Mouse (Mus musculus): ENCODE results near the gene Rwdd2a. TPM values are rescaled to one million over a fixed set of nuclear protein-coding genes. Genes with fewer than 3 reads are reported as not detected.
A peak's percentile ranks its signal among the peaks of the same experiment; 100 is the strongest.

Gene Rwdd2a
- polyA plus RNA-seq, 1 experiment, result 61.4 TPM

GRCm38 (mm10) chr9:86550717-86551116 lies 21.1 kb upstream of the Rwdd2a start:
- no peaks in the 10 kb centered on the region; the same call in 1 of the 2 replicates for H3K36me3 ChIP-seq (ENCODE audit: control insufficient read depth, insufficient read depth, low read length)
- H3K4me3 ChIP-seq (ENCODE audit: control insufficient read depth, low read depth, low read length), result no peak overlapping the region
- H3K4me1 ChIP-seq (ENCODE audit: control insufficient read depth, insufficient read depth, low read length), result no peaks in the 10 kb centered on the region
- TF ChIP-seq CTCF (IDR thresholded peaks at IDR 0.05; ENCODE audit: control insufficient read depth, insufficient read depth, insufficient replicate concordance, low read depth, low read length), result no peak
- TF ChIP-seq POLR2A (IDR thresholded peaks at IDR 0.05; ENCODE audit: control insufficient read depth, low read depth, low read length), result no peak
- H3K27me3 ChIP-seq (ENCODE audit: control insufficient read depth, insufficient read depth, low read length), result no peaks in the 10 kb centered on the region
- H3K27ac ChIP-seq (ENCODE audit: control insufficient read depth, insufficient read depth, low read depth, low read length), result no peak overlapping the region

GRCm38 (mm10) chr9:86553886-86554285 lies 17.9 kb upstream of the Rwdd2a start:
- H3K27me3 ChIP-seq (ENCODE audit: control insufficient read depth, insufficient read depth, low read length), result no peaks in the 10 kb centered on the region
- H3K4me3 ChIP-seq (ENCODE audit: control insufficient read depth, low read depth, low read length), result no peak overlapping the region
- H3K27ac ChIP-seq (ENCODE audit: control insufficient read depth, insufficient read depth, low read depth, low read length), result no peak overlapping the region
- no peaks in the 10 kb centered on the region for H3K4me1 ChIP-seq (ENCODE audit: control insufficient read depth, insufficient read depth, low read length)
- TF ChIP-seq CTCF (IDR thresholded peaks at IDR 0.05; ENCODE audit: control insufficient read depth, insufficient read depth, insufficient replicate concordance, low read depth, low read length) (no peak), POLR2A (IDR thresholded peaks at IDR 0.05; ENCODE audit: control insufficient read depth, low read depth, low read length) (no peak)
- no peaks in the 10 kb centered on the region; the same call in 1 of the 2 replicates for H3K36me3 ChIP-seq (ENCODE audit: control insufficient read depth, insufficient read depth, low read length)

- Histone ChIP-seq H3K27me3 (ENCODE audit: control insufficient read depth, insufficient read depth, low read length) (no peaks in the 10 kb centered on the region), H3K27ac (ENCODE audit: control insufficient read depth, insufficient read depth, low read depth, low read length) (no peak overlapping the region), H3K4me3 (ENCODE audit: control insufficient read depth, low read depth, low read length) (no peak overlapping the region), H3K36me3 (ENCODE audit: control insufficient read depth, insufficient read depth, low read length) (no peaks in the 10 kb centered on the region; the same call in 1 of the 2 replicates), H3K4me1 (ENCODE audit: control insufficient read depth, insufficient read depth, low read length) (no peaks in the 10 kb centered on the region)
- TF ChIP-seq CTCF (IDR thresholded peaks at IDR 0.05; ENCODE audit: control insufficient read depth, insufficient read depth, insufficient replicate concordance, low read depth, low read length), result no peak
- TF ChIP-seq POLR2A (IDR thresholded peaks at IDR 0.05; ENCODE audit: control insufficient read depth, low read depth, low read length), result no peak
Observed at GRCm38 (mm10) chr9:86554641-86555040, 17.1 kb upstream of the Rwdd2a start.

GRCm38 (mm10) chr9:86560543-86560942 lies 11.2 kb upstream of the Rwdd2a start:
- TF ChIP-seq POLR2A (IDR thresholded peaks at IDR 0.05; ENCODE audit: control insufficient read depth, low read depth, low read length) (no peak), CTCF (IDR thresholded peaks at IDR 0.05; ENCODE audit: control insufficient read depth, insufficient read depth, insufficient replicate concordance, low read depth, low read length) (no peak)
- Histone ChIP-seq H3K27me3 (ENCODE audit: control insufficient read depth, insufficient read depth, low read length) (no peaks in the 10 kb centered on the region), H3K27ac (ENCODE audit: control insufficient read depth, insufficient read depth, low read depth, low read length) (no peak overlapping the region), H3K4me1 (ENCODE audit: control insufficient read depth, insufficient read depth, low read length) (no peaks in the 10 kb centered on the region), H3K36me3 (ENCODE audit: control insufficient read depth, insufficient read depth, low read length) (no peaks in the 10 kb centered on the region; the same call in none of the 2 replicates), H3K4me3 (ENCODE audit: control insufficient read depth, low read depth, low read length) (no peak overlapping the region)

- Histone ChIP-seq H3K36me3 (ENCODE audit: control insufficient read depth, insufficient read depth, low read length) (no peaks in the 10 kb centered on the region; the same call in 1 of the 2 replicates), H3K4me1 (ENCODE audit: control insufficient read depth, insufficient read depth, low read length) (peaks cover 5% of the 10 kb centered on the region), H3K4me3 (ENCODE audit: control insufficient read depth, low read depth, low read length) (no peak overlapping the region), H3K27me3 (ENCODE audit: control insufficient read depth, insufficient read depth, low read length) (no peaks in the 10 kb centered on the region), H3K27ac (ENCODE audit: control insufficient read depth, insufficient read depth, low read depth, low read length) (peak overlapping the region; percentile 4; the same call in 1 of the 2 replicates)
- no peak for TF ChIP-seq CTCF (IDR thresholded peaks at IDR 0.05; ENCODE audit: control insufficient read depth, insufficient read depth, insufficient replicate concordance, low read depth, low read length)
- TF ChIP-seq POLR2A (IDR thresholded peaks at IDR 0.05; ENCODE audit: control insufficient read depth, low read depth, low read length), result no peak
Observed at GRCm38 (mm10) chr9:86569314-86569910, 2.4 kb upstream of the Rwdd2a start.

- peak overlapping the region; percentile 51 for H3K27ac ChIP-seq (ENCODE audit: control insufficient read depth, insufficient read depth, low read depth, low read length)
- H3K4me1 ChIP-seq (ENCODE audit: control insufficient read depth, insufficient read depth, low read length), result peaks cover 5% of the 10 kb centered on the region
- TF ChIP-seq POLR2A (IDR thresholded peaks at IDR 0.05; ENCODE audit: control insufficient read depth, low read depth, low read length) (no peak), CTCF (IDR thresholded peaks at IDR 0.05; ENCODE audit: control insufficient read depth, insufficient read depth, insufficient replicate concordance, low read depth, low read length) (no peak)
- peak overlapping the region; percentile 71; the same call in 1 of the 2 replicates for H3K4me3 ChIP-seq (ENCODE audit: control insufficient read depth, low read depth, low read length)
- no peaks in the 10 kb centered on the region; the same call in 1 of the 2 replicates for H3K36me3 ChIP-seq (ENCODE audit: control insufficient read depth, insufficient read depth, low read length)
- H3K27me3 ChIP-seq (ENCODE audit: control insufficient read depth, insufficient read depth, low read length), result no peaks in the 10 kb centered on the region
Observed at GRCm38 (mm10) chr9:86570261-86570890, 1.4 kb upstream of the Rwdd2a start.

GRCm38 (mm10) chr9:86570946-86571345 lies 845 bp upstream of the Rwdd2a start:
- Histone ChIP-seq H3K36me3 (ENCODE audit: control insufficient read depth, insufficient read depth, low read length) (no peaks in the 10 kb centered on the region; the same call in 1 of the 2 replicates), H3K4me1 (ENCODE audit: control insufficient read depth, insufficient read depth, low read length) (peaks cover 5% of the 10 kb centered on the region), H3K27ac (ENCODE audit: control insufficient read depth, insufficient read depth, low read depth, low read length) (peak overlapping the region; percentile 63), H3K27me3 (ENCODE audit: control insufficient read depth, insufficient read depth, low read length) (no peaks in the 10 kb centered on the region), H3K4me3 (ENCODE audit: control insufficient read depth, low read depth, low read length) (peak overlapping the region; percentile 71)
- no peak for TF ChIP-seq CTCF (IDR thresholded peaks at IDR 0.05; ENCODE audit: control insufficient read depth, insufficient read depth, insufficient replicate concordance, low read depth, low read length)
- no peak for TF ChIP-seq POLR2A (IDR thresholded peaks at IDR 0.05; ENCODE audit: control insufficient read depth, low read depth, low read length)

Measured in testis, adult 2 months (tissue).